Mouse (Mus musculus): ENCODE measurements at regions not wholly inside any gene's neighbourhood (a gene's known extent, or its start where the extent isn't known, plus 50 kb on each side); places are given as distances from the start of the nearest gene placed in this dataset.

DNA sequence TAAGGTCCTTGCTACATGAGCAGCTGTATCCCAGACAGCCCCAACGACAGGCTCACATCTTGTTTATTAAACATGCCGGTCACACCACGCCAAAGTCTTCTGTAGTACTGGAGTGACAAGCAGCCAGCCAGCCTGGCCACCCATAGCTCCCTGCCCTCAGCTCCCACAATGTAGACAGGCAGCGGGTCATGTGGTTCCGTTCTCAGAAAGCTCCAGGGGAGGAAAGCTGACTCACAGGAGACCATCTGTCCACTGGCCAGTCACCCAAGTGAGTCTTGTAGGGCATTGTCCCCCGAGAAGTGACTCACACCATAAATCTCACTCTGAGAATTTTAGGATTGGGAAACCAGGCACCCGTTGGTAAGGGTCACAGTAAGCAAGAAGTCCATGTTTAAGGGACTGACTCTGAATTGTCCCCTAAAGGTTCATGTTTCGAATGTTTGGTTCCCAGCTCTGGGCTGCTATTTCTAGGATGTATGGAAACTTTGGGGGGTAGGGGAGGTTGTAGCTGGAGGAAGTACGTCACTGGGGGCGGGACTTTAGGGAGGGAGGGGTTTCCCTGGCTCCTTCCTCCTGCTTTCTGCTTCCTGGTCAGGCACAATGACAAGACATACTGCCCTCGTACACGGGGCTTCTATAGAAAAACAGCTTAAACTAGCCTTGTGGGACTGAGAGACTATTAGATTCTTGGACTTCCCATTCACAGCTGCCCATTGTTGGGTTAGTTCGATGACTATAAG is 203.0 kb upstream of the Tbx3 start:
- ATAC-seq (ENCODE audit: insufficient number of reproducible peaks, low FRiP score, low TSS enrichment, low read depth), result no peak

DNA sequence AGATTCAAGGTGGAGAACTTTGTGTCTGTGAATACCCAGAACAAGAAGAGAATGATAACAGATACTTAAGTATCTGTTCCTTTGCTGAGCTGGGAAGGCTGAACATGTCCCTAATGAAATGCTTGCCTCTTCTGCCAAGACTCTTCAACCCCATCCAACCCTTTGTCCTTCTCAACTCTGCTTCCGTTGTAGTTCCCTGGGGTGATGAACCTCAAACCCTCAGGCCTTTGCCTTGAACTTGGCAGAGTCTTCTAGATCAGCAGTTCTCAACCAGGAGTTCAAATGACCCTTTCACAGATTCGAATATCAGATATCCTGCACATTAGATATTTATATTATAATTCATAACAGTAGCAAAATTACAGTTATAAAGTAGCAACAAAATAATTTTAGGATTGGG is 192.5 kb upstream of the Tbx3 start:
- Histone ChIP-seq H3K27ac (replicated peaks) (no peak overlapping the region), H3K9me3 (replicated peaks) (no peaks in the 10 kb centered on the region), H3K27me3 (no peaks in the 10 kb centered on the region), H3K4me1 (peaks cover 11% of the 10 kb centered on the region; the same call in 1 of the 2 replicates), H3K9ac (no peak overlapping the region), H3K36me3 (no peaks in the 10 kb centered on the region), H3K4me2 (replicated peaks) (no peak overlapping the region), H3K4me3 (replicated peaks) (no peak overlapping the region)
- ATAC-seq (ENCODE audit: insufficient number of reproducible peaks, low FRiP score, low TSS enrichment, low read depth), result no peak
- 84% methylated on average over 2 of the region's 2 CpGs for WGBS

More for the DNA sequence above, 203.0 kb upstream of the Tbx3 start:
- Histone ChIP-seq H3K9ac (no peak overlapping the region), H3K4me2 (replicated peaks) (no peak overlapping the region), H3K27me3 (no peaks in the 10 kb centered on the region), H3K4me1 (no peaks in the 10 kb centered on the region), H3K4me3 (replicated peaks) (no peak overlapping the region), H3K9me3 (replicated peaks) (no peaks in the 10 kb centered on the region), H3K27ac (replicated peaks) (no peak overlapping the region), H3K36me3 (no peaks in the 10 kb centered on the region)
- 80% methylated on average over 13 of the region's 13 CpGs for WGBS

DNA sequence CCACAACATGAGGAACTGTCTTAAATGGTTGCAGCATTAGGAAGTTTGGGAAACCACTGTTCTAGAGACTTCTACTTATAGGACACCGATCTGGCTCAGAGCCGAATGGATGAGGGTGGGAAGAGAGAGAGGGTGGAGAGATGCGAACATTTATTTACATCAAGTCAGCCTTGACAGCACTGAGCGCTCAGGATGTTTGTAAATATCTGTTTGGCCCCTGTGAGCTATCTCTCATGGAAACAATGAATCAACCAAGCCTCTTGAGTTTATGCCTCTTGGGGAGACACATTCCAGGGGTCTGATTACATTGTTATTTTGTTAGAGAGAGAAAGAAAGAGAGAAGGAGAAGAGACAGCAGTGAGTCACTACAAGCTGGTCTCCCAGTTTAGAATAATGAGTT is 192.1 kb upstream of the Tbx3 start:
- H3K27ac ChIP-seq (replicated peaks), result no peak overlapping the region
- H3K4me3 ChIP-seq (replicated peaks), result no peak overlapping the region
- H3K9ac ChIP-seq, result no peak overlapping the region
- H3K4me1 ChIP-seq, result peaks cover 11% of the 10 kb centered on the region; the same call in 1 of the 2 replicates
- no peak for ATAC-seq (ENCODE audit: insufficient number of reproducible peaks, low FRiP score, low TSS enrichment, low read depth)
- H3K4me2 ChIP-seq (replicated peaks), result no peak overlapping the region
- H3K9me3 ChIP-seq (replicated peaks), result no peaks in the 10 kb centered on the region
- 78% methylated on average over 4 of the region's 4 CpGs for WGBS
- H3K27me3 ChIP-seq, result no peaks in the 10 kb centered on the region
- no peaks in the 10 kb centered on the region for H3K36me3 ChIP-seq

DNA sequence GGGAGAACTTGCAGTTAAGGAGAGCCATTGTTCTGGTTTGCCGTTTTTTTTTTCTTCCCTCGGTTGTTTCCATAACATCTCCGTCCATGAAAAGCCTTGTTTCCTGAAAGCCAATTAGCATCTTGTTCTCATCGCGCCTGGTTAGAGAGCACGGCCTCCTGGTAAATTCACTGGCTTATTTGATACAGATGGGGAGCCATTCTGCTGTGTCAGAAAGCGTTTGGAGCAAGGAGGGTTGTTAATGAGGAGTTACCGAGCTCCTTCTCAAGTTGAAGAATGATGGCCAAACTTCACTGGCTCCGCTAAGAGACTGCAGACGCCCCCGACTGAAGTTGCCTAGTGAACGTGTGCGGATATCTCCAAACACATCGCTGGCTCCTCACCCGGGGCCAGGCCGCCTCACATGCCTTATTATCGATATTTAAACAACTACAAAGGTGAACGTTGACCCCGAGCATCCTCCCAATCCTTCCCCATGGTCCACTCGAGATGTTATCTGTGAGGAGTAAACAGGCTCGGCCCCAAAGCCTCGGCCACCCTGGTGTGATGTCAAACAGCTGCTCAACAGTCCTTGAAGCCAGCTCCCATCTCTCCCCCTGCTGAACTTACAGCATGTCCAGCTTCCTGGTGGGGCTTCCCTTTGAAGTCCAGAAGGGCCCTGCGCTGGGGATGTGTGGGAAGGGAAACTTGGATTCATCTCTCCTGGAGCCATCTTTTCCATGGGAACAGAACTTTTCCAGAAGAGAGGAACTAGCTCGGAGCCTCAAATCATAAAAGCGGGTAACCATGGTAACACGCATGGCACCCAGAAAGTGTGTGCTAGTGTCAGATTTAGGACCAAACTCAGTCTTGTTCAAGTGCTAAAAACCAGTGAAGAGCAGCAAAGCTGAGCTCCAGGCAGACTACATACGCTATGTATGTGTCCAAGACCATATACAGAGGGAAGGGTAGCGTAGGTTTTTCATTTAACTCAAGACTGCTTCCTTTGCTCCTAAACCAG is 190.0 kb upstream of the Tbx3 start:
- H3K9ac ChIP-seq, result no peak overlapping the region
- peak overlapping the region; percentile 7; the same call in 1 of the 2 replicates for H3K27ac ChIP-seq (replicated peaks)
- peak; percentile 54; the same call in 1 of the 2 replicates for ATAC-seq (ENCODE audit: insufficient number of reproducible peaks, low FRiP score, low TSS enrichment, low read depth)
- no peaks in the 10 kb centered on the region for H3K9me3 ChIP-seq (replicated peaks)
- no peaks in the 10 kb centered on the region for H3K27me3 ChIP-seq
- H3K4me3 ChIP-seq (replicated peaks), result no peak overlapping the region
- no peaks in the 10 kb centered on the region for H3K36me3 ChIP-seq
- WGBS, result 43% methylated on average over 28 of the region's 28 CpGs
- no peak overlapping the region for H3K4me2 ChIP-seq (replicated peaks)
- peaks cover 11% of the 10 kb centered on the region; the same call in 1 of the 2 replicates for H3K4me1 ChIP-seq

DNA sequence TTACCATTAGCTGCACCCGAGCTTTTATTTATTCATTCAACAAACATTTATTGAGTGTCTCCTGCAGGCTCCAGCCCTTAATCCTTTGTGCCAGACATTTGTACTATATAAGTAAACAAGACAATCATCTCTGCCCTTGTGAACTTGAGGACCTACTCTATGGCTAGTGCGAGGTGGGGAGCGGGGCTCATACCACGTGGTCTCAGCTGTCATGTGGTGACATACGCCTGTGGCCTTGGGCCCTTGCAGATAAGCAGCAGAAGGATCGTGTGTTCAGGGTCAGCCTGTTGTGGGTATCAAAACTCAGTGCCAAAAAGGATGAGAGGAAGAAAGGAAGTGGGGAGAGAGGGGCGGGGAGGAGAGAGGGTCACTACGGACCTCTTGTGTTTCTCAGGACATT is 186.8 kb upstream of the Tbx3 start:
- no peak for ATAC-seq (ENCODE audit: insufficient number of reproducible peaks, low FRiP score, low TSS enrichment, low read depth)
- no peak overlapping the region for H3K4me3 ChIP-seq (replicated peaks)
- no peaks in the 10 kb centered on the region for H3K27me3 ChIP-seq
- no peak overlapping the region for H3K4me2 ChIP-seq (replicated peaks)
- no peak overlapping the region for H3K9ac ChIP-seq
- WGBS, result 76% methylated on average over 8 of the region's 8 CpGs
- H3K9me3 ChIP-seq (replicated peaks), result no peaks in the 10 kb centered on the region
- H3K4me1 ChIP-seq, result peaks cover 11% of the 10 kb centered on the region; the same call in 1 of the 2 replicates
- no peaks in the 10 kb centered on the region for H3K36me3 ChIP-seq
- no peak overlapping the region for H3K27ac ChIP-seq (replicated peaks)

DNA sequence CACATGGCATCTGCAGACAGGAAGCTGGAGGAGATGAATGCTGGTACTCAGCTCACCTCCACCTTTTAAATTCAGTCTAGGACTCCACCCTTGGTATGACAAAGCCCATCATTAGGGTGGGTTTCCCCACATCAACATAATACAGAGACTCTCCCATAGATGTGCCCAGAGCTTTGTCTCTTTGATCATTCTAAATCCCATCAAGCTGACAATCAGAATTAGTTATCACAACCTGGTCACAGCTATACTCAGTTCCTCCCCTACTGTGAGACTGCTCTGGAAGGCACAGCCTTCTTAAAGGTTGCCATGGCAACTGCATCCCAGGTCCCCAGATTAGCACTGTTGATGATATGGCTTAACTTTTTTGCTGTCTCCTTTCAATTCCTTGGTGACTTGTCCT is 184.3 kb upstream of the Tbx3 start:
- H3K9me3 ChIP-seq (replicated peaks), result no peaks in the 10 kb centered on the region
- H3K9ac ChIP-seq, result no peak overlapping the region
- no peaks in the 10 kb centered on the region for H3K4me1 ChIP-seq
- H3K36me3 ChIP-seq, result no peaks in the 10 kb centered on the region
- no peak overlapping the region for H3K27ac ChIP-seq (replicated peaks)
- no peak for ATAC-seq (ENCODE audit: insufficient number of reproducible peaks, low FRiP score, low TSS enrichment, low read depth)
- no peaks in the 10 kb centered on the region for H3K27me3 ChIP-seq
- no peak overlapping the region for H3K4me3 ChIP-seq (replicated peaks)
- no peak overlapping the region for H3K4me2 ChIP-seq (replicated peaks)

DNA sequence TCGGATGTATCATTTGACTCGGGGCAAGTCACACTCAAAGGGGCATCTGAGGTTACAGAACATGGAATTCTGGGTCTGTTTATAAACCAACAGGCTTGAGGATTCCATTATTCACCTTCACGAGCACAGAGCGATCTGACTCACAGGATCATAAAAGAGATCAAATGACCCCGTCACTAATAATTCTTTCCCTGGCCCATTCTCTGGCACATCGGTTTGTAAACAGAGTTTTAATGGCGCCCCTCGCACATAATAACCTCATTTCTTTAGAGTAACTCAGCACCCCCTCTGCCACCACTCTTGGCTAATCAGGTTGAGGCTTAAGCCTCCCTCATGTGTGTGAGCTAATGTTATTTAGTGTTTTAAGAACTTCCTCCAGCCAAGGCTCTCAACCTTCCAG is 183.3 kb upstream of the Tbx3 start:
- no peak for ATAC-seq (ENCODE audit: insufficient number of reproducible peaks, low FRiP score, low TSS enrichment, low read depth)
- H3K9me3 ChIP-seq (replicated peaks), result no peaks in the 10 kb centered on the region
- no peaks in the 10 kb centered on the region for H3K36me3 ChIP-seq
- H3K4me3 ChIP-seq (replicated peaks), result no peak overlapping the region
- H3K9ac ChIP-seq, result no peak overlapping the region
- no peak overlapping the region for H3K27ac ChIP-seq (replicated peaks)
- no peaks in the 10 kb centered on the region for H3K27me3 ChIP-seq
- H3K4me2 ChIP-seq (replicated peaks), result no peak overlapping the region
- 69% methylated on average over 8 of the region's 8 CpGs for WGBS
- no peaks in the 10 kb centered on the region for H3K4me1 ChIP-seq

DNA sequence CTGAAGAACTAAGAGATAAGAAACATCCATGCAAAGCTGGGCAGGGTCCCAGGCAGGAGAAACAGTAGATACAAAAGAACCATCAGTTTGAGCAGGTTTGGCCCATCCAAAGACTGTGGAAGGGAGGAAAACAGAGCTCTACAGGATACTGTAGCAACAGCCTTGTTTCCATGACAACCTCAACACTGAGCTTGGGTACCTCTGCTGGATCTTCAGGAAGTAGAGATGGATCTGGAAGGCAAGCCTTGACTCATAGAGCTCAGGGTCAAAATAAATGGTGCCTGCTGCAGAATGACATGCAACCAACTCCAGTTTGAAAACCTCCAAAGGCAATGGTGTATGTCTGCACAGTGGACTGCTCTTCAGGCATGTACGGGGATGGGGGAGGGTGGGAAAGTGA is 173.0 kb upstream of the Tbx3 start:
- Histone ChIP-seq H3K36me3 (no peaks in the 10 kb centered on the region), H3K4me2 (replicated peaks) (no peak overlapping the region), H3K27me3 (no peaks in the 10 kb centered on the region; the same call in 1 of the 2 replicates), H3K9ac (no peak overlapping the region), H3K27ac (replicated peaks) (no peak overlapping the region), H3K4me3 (replicated peaks) (no peak overlapping the region), H3K4me1 (no peaks in the 10 kb centered on the region), H3K9me3 (replicated peaks) (no peaks in the 10 kb centered on the region)
- no peak for ATAC-seq (ENCODE audit: insufficient number of reproducible peaks, low FRiP score, low TSS enrichment, low read depth)
- 88% methylated on average over 1 of the region's 1 CpGs for WGBS

DNA sequence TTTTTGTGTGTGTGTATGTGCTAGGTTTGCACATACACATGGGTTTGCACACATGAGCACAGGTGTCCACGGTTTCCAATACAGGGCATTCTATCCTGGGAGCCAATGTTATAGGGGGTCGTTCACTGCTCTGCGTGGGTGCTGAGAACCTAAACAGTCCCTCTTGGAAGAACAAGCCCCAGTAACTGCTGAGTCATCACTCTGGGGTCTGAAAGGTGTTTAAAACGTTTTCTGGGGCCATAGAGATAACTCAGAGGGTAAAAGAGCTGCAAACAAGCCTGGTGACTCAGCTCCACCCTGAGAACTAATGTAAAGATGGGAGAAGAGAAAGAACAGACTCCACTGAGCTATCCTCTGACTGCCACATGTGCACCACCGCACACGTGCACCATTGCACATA is 172.0 kb upstream of the Tbx3 start:
- no peaks in the 10 kb centered on the region for H3K9me3 ChIP-seq (replicated peaks)
- H3K27ac ChIP-seq (replicated peaks), result no peak overlapping the region
- H3K4me1 ChIP-seq, result no peaks in the 10 kb centered on the region
- H3K4me3 ChIP-seq (replicated peaks), result no peak overlapping the region
- WGBS, result 65% methylated on average over 6 of the region's 6 CpGs
- no peaks in the 10 kb centered on the region for H3K36me3 ChIP-seq
- ATAC-seq (ENCODE audit: insufficient number of reproducible peaks, low FRiP score, low TSS enrichment, low read depth), result no peak
- no peak overlapping the region for H3K9ac ChIP-seq
- H3K27me3 ChIP-seq, result no peaks in the 10 kb centered on the region; the same call in 1 of the 2 replicates
- H3K4me2 ChIP-seq (replicated peaks), result no peak overlapping the region

DNA sequence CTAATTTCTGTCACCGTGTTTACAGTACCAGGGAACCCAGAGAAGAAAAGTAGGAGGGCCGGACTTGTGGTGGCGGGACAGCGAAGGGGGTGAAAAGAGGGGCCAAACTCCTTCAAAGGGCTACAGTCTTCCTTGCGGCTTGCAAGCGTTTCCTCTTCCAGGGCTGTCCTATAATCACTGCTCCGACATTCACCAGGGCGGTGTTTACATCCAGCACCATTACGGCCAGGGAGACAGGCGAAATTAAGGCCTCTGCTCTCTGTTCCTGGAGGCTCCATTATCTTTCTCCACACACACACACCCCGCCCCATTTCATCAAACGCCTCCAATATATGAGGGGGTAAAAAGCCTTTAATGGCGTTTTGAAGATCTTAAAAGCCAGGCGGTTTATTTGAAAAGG is 162.8 kb upstream of the Tbx3 start:
- no peak overlapping the region for H3K27ac ChIP-seq (replicated peaks)
- no peak overlapping the region for H3K4me2 ChIP-seq (replicated peaks)
- peak; percentile 73 for ATAC-seq (ENCODE audit: insufficient number of reproducible peaks, low FRiP score, low TSS enrichment, low read depth)

DNA sequence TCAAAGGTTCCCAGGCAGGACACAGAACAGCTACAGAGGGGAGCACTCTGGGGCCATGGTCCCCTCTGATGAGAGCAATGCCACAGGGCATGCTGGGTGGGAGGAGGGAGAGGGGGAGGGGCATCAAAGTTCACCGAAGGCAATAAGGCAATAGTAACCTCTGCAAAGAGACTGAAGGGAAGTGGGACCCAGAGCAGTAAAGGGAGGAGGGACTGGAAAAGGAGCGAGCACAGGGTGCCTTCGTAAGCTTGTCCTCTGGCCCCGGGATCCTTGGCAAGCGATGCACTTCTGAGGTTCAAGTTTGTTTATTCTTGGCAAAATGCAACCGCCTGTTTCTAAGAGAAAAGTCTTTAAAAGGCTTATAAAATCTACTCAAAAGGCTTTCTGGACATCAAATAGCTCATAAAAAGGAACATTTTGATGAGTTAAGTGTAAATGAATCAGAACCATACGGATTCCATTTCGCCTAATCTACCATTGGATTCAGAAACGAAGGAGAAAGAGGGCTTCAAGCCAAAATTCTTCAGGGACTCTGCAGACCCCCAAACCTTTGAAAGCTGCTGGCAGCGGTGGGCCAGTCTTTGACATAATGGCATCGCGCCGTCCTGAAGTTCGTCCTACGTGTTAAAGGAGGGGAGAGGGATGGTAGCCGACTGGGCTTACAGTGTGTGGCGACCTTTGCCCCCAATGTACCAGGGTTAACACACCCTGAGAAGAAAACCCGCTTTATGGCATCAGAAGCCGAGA is 151.8 kb upstream of the Tbx3 start:
- Histone ChIP-seq H3K9me3 (replicated peaks) (no peaks in the 10 kb centered on the region), H3K4me3 (replicated peaks) (no peak overlapping the region), H3K4me1 (peaks cover 14% of the 10 kb centered on the region), H3K27me3 (no peaks in the 10 kb centered on the region), H3K36me3 (no peaks in the 10 kb centered on the region), H3K4me2 (replicated peaks) (no peak overlapping the region), H3K9ac (no peak overlapping the region), H3K27ac (replicated peaks) (no peak overlapping the region)
- ATAC-seq (ENCODE audit: insufficient number of reproducible peaks, low FRiP score, low TSS enrichment, low read depth), result no peak
- 53% methylated on average over 19 of the region's 19 CpGs for WGBS

More for the DNA sequence above, 162.8 kb upstream of the Tbx3 start:
- no peak overlapping the region for H3K4me3 ChIP-seq (replicated peaks)
- H3K36me3 ChIP-seq, result no peaks in the 10 kb centered on the region
- H3K4me1 ChIP-seq, result 0 out of 2 replicates have a peak, but pooled peaks cover 5% of the 10 kb centered on the region
- no peaks in the 10 kb centered on the region for H3K9me3 ChIP-seq (replicated peaks)
- H3K27me3 ChIP-seq, result no peaks in the 10 kb centered on the region
- H3K9ac ChIP-seq, result no peak overlapping the region
- WGBS, result 59% methylated on average over 14 of the region's 14 CpGs

Measured in embryonic facial prominence, embryonic 15.5 days (tissue).